Mouse (Mus musculus): ENCODE measurements at regions not wholly inside any gene's neighbourhood (a gene's known extent, or its start where the extent isn't known, plus 50 kb on each side); places are given as distances from the start of the nearest gene placed in this dataset.
"Not testable (repeated sequence)": the region's sequence is repeated elsewhere in the genome, so short reads cannot be mapped to it uniquely, and the experiment has no call there.

GRCm38 (mm10) chrX:135112109-135112508 is 65.3 kb downstream of the Gm15023 start:
- DNase-seq; H3K4me1 ChIP-seq (ENCODE audit: control insufficient read depth, insufficient read depth, low read length): not testable (repeated sequence)
- WGBS, result 37% methylated on average over 7 of the region's 7 CpGs

GRCm38 (mm10) chrX:135110866-135111265 is 66.6 kb downstream of the Gm15023 start:
- 22% methylated on average over 4 of the region's 4 CpGs for WGBS
- H3K4me1 ChIP-seq (ENCODE audit: control insufficient read depth, insufficient read depth, low read length); H3K4me3 ChIP-seq (replicated peaks; ENCODE audit: extremely low read depth, low read depth, low read length); DNase-seq: not testable (repeated sequence)
- TF ChIP-seq CTCF (IDR thresholded peaks at IDR 0.05; ENCODE audit: insufficient read depth, low read length), result peak; percentile 18; the same call in 1 of the 2 replicates

More at GRCm38 (mm10) chrX:135112109-135112508, 65.3 kb downstream of the Gm15023 start:
- not testable (repeated sequence) for H3K4me3 ChIP-seq (replicated peaks; ENCODE audit: extremely low read depth, low read depth, low read length)

DNA sequence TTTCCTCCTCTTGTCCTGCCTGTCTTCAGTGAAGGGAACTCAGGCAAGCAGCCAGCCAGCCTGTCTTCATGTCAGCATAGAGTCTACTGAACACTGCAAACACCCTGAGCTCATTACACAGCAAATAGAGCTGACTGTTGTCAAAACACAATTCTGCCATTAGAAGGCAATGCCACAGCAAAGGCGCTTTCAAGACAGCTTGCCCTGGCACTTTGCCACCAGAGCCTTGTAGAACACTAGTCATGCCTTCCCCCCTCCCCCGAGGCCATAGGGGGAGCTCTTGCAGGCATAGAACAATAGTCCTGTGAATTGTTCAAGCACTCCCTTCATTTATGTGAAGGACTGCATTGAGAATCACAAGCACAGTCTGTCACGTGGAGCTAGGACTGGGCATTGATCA is 75.8 kb downstream of the Gm15023 start:
- no peaks in the 10 kb centered on the region for H3K4me1 ChIP-seq (ENCODE audit: control insufficient read depth, insufficient read depth, low read length)
- 55% methylated on average over 3 of the region's 3 CpGs for WGBS
- H3K4me3 ChIP-seq (replicated peaks; ENCODE audit: extremely low read depth, low read depth, low read length), result no peak overlapping the region
- TF ChIP-seq POLR2A (IDR thresholded peaks at IDR 0.05; ENCODE audit: borderline replicate concordance, extremely low read depth, low read depth, low read length) (no peak), CTCF (IDR thresholded peaks at IDR 0.05; ENCODE audit: insufficient read depth, low read length) (no peak)
- DNase-seq, result no peak

DNA sequence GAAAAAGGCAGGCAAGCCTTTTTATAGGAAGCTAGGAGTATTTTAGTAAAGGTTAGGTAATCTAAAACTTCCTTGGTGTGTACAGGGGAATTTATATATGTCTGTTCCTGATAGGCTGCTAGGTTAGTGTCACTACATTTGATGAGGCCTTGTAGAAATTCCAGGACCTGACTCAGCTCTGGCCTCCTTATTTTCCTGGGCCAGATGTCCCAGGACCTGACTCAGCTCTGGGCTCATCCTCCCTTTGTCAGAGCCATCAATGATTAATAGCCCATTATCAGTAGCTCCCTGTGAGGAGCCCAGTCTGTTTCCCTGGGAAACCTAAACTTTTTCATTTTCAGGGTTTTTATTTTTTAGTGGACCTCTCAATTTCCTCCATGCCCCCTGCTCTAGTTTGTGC is 79.3 kb downstream of the Gm15023 start:
- H3K4me3 ChIP-seq (replicated peaks; ENCODE audit: extremely low read depth, low read depth, low read length), result no peak overlapping the region
- TF ChIP-seq CTCF (IDR thresholded peaks at IDR 0.05; ENCODE audit: insufficient read depth, low read length) (no peak), POLR2A (IDR thresholded peaks at IDR 0.05; ENCODE audit: borderline replicate concordance, extremely low read depth, low read depth, low read length) (no peak)
- no peak for DNase-seq
- H3K4me1 ChIP-seq (ENCODE audit: control insufficient read depth, insufficient read depth, low read length), result no peaks in the 10 kb centered on the region

GRCm38 (mm10) chrX:135096206-135096605 is 81.2 kb downstream of the Gm15023 start:
- WGBS, result 51% methylated on average over 3 of the region's 3 CpGs
- H3K4me1 ChIP-seq (ENCODE audit: control insufficient read depth, insufficient read depth, low read length), result no peaks in the 10 kb centered on the region
- TF ChIP-seq CTCF (IDR thresholded peaks at IDR 0.05; ENCODE audit: insufficient read depth, low read length), result no peak
- TF ChIP-seq POLR2A (IDR thresholded peaks at IDR 0.05; ENCODE audit: borderline replicate concordance, extremely low read depth, low read depth, low read length), result no peak
- H3K4me3 ChIP-seq (replicated peaks; ENCODE audit: extremely low read depth, low read depth, low read length), result no peak overlapping the region
- no peak for DNase-seq

DNA sequence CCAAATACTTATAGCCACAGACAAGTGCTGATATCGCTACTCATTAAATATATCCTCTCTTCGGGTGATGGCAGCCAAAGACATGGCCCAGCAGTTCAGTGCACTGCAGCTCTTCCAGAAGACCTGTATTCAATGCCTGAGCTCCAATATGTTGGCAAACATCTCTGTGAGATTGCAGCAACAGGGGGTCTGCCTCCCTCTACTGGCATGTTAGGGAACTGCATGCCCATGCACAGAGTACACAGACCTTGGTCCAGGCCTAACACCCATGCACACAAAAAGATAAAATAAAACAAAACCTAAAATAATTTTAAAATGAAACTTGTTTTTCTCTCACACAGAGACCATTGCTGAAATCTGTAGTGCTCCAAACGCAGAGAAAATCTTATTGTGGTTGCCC is 82.1 kb upstream of the Zmat1 start:
- DNase-seq, result peak; percentile 27
- 21% methylated on average over 3 of the region's 3 CpGs for WGBS
- H3K4me1 ChIP-seq (ENCODE audit: control insufficient read depth, insufficient read depth, low read length); H3K4me3 ChIP-seq (replicated peaks; ENCODE audit: extremely low read depth, low read depth, low read length): not testable (repeated sequence)
- TF ChIP-seq CTCF (IDR thresholded peaks at IDR 0.05; ENCODE audit: insufficient read depth, low read length), result peak; percentile 76

DNA sequence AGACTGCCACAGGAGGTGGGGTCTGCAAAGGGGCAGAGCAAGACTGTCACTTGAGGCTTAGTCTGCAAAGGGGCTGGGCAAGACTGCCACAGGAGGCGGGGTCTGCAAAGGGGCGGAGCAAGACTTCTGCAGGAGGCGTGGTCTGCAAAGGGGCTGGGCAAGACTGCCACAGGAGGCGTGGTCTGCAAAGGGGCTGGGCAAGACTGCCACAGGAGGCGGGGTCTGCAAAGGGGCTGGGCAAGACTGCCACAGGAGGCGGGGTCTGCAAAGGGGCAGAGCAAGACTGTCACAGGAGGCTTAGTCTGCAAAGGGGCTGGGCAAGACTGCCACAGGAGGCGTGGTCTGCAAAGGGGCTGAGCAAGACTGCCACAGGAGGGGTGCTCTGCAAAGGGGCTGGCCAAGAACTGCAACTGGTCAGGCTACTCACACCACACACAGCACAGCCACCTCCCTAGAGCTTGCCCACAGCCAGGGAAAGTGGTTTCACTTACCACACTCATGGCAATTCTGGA is 78.1 kb upstream of the Zmat1 start:
- H3K4me1 ChIP-seq (ENCODE audit: control insufficient read depth, insufficient read depth, low read length); H3K4me3 ChIP-seq (replicated peaks; ENCODE audit: extremely low read depth, low read depth, low read length): not testable (repeated sequence)
- WGBS, result 44% methylated on average over 7 of the region's 7 CpGs
- peak; percentile 6 for DNase-seq

- not testable (repeated sequence) for H3K4me1 ChIP-seq (ENCODE audit: control insufficient read depth, insufficient read depth, low read length); H3K4me3 ChIP-seq (replicated peaks; ENCODE audit: extremely low read depth, low read depth, low read length)
- WGBS, result 49% methylated on average over 8 of the region's 9 CpGs
- DNase-seq, result peak; percentile 4
These were observed 77.6 kb upstream of the Zmat1 start for GRCm38 (mm10) chrX:135086564-135086963.

DNA sequence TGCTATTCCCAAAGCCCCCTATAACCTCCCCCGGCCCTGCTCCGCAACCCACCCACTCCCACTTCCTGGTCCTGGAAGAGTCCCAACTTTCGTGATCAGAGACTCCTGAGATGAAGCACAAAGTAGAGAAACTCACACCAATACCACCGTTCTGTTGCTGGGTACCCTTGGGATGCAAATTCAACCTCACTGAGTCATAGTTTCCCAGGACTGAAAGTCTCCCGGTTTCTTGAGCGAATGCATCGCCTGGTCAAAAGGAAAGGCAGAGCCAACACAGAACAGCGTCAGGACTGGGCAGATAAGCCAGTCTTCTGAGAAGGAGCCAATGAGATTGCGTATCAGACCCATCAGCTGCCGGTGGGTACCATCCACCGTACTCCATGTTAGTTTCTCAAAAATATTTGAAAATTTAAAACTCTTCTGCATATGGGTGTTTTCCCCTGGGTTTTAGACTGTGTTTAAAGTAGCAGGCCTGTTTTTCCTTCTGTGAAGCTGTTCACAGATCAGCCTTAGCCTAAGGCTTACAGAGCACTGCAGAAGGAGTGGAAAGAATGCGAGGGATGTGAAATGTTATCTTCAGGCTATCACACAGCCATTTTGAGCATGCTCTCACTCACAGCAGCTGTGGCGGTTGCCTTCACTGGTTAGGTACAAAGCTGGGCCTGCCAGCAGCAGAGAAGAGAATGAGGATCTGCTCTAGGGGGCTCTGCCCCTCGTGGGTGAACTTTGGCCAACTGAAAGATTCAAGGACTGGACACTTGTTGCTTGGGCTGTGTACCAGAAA is 77.0 kb upstream of the Zmat1 start:
- WGBS, result 70% methylated on average over 14 of the region's 14 CpGs
- H3K4me3 ChIP-seq (replicated peaks; ENCODE audit: extremely low read depth, low read depth, low read length); H3K4me1 ChIP-seq (ENCODE audit: control insufficient read depth, insufficient read depth, low read length); DNase-seq: not testable (repeated sequence)

GRCm38 (mm10) chrX:135080380-135081158 is 71.6 kb upstream of the Zmat1 start:
- no peak for TF ChIP-seq POLR2A (IDR thresholded peaks at IDR 0.05; ENCODE audit: borderline replicate concordance, extremely low read depth, low read depth, low read length)
- TF ChIP-seq CTCF (IDR thresholded peaks at IDR 0.05; ENCODE audit: insufficient read depth, low read length), result no peak
- DNase-seq, result no peak
- Histone ChIP-seq H3K4me1 (ENCODE audit: control insufficient read depth, insufficient read depth, low read length) (no peaks in the 10 kb centered on the region), H3K4me3 (replicated peaks; ENCODE audit: extremely low read depth, low read depth, low read length) (no peak overlapping the region)
- WGBS, result 65% methylated on average over 2 of the region's 2 CpGs

All from lung, adult 2 months (tissue).